Mouse (Mus musculus): Measurements from ENCODE around the gene Pde9a. TPM values are rescaled to one million over a fixed set of nuclear protein-coding genes. Genes with fewer than 3 reads are reported as not detected.
A peak's percentile ranks its signal among the peaks of the same experiment; 100 is the strongest.

Pde9a gene
- polyA plus RNA-seq, 1 experiment from 2014 or later = 44.1 TPM

DNA sequence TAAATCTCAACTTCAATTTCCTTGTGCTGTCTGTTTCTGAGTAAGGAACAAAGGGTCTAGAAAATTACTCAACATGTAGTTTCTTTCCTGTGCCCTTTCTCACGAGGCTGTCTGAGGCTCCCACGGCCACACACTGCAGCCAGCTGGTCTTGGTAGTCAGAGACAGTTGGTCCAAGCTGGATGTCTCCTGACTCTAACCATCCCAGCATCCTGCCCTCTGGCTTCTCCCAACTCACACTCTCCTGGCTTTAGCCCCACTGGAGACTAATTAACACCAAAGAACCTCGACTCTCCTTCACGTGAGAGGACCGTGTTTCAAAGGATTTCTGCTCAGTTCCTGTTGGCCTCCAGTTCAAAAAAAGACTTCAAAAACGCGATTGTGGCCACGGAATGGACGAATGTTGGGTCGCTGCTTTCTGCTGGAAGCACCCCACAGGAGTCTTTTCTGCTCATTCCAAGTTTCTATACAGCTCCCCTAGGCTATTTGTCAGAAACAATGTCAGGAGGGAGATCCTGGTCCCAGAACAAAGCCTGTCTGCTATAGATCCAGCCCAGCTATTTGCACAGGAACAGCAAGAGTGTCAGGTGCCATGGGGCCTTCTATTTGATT is 23.8 kb downstream of the Pde9a start:
- 26% methylated on average over 10 of the region's 10 CpGs for WGBS
- Histone ChIP-seq H3K27ac (ENCODE audit: low read length) (peak overlapping the region; percentile 66), H3K4me2 (replicated peaks; ENCODE audit: low read depth, low read length) (no peak overlapping the region), H3K27me3 (replicated peaks; ENCODE audit: insufficient read depth, low read length) (no peaks in the 10 kb centered on the region), H3K4me3 (ENCODE audit: low read depth, low read length) (no peak overlapping the region), H3K36me3 (ENCODE audit: insufficient read depth, low read length) (no peaks in the 10 kb centered on the region), H3K9ac (replicated peaks; ENCODE audit: low read depth) (no peak overlapping the region), H3K9me3 (ENCODE audit: low read length) (no peaks in the 10 kb centered on the region), H3K4me1 (ENCODE audit: insufficient read depth, low read depth, low read length) (peaks cover 6% of the 10 kb centered on the region; the same call in 1 of the 2 replicates)
- DNase-seq (ENCODE audit: low spot score) (peak; percentile 76), ATAC-seq (peak; percentile 86)
- TF ChIP-seq EP300 (IDR thresholded peaks at IDR 0.05) (peak; percentile 91), CTCF (IDR thresholded peaks at IDR 0.05) (peak; percentile 21; the same call in 1 of the 2 replicates)

DNA sequence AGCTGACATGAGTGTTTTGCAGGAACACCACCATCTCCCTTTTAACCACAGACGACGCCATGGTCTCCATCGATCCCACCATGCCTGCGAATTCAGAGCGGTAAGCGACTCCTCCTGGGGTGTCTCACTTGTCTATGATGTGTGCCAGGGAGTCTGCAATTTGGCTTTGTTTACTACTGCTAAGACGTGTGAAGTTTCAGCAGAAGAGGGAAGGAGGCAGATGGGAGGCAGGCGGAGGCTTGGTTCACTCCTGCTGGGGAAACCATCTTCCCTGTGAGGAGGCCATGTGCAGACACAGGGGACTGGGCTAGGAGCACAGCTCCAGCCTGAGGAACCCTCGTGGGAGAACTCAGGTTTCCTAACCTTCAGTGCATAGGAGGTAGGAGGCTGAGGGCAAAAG is 29.2 kb downstream of the Pde9a start:
- no peak overlapping the region for H3K27ac ChIP-seq (ENCODE audit: low read length)
- 71% methylated on average over 9 of the region's 9 CpGs for WGBS
- DNase-seq (ENCODE audit: low spot score) = no peak
- H3K27me3 ChIP-seq (replicated peaks; ENCODE audit: insufficient read depth, low read length) = no peaks in the 10 kb centered on the region
- ATAC-seq = no peak
- TF ChIP-seq EP300 (IDR thresholded peaks at IDR 0.05) (no peak), CTCF (IDR thresholded peaks at IDR 0.05) (no peak)
- no peaks in the 10 kb centered on the region for H3K9me3 ChIP-seq (ENCODE audit: low read length)
- H3K4me1 ChIP-seq (ENCODE audit: insufficient read depth, low read depth, low read length) = peaks cover 4% of the 10 kb centered on the region; the same call in 1 of the 2 replicates
- H3K36me3 ChIP-seq (ENCODE audit: insufficient read depth, low read length) = no peaks in the 10 kb centered on the region
- no peak overlapping the region for H3K4me2 ChIP-seq (replicated peaks; ENCODE audit: low read depth, low read length)
- no peak overlapping the region for H3K4me3 ChIP-seq (ENCODE audit: low read depth, low read length)
- no peak overlapping the region for H3K9ac ChIP-seq (replicated peaks; ENCODE audit: low read depth)

DNA sequence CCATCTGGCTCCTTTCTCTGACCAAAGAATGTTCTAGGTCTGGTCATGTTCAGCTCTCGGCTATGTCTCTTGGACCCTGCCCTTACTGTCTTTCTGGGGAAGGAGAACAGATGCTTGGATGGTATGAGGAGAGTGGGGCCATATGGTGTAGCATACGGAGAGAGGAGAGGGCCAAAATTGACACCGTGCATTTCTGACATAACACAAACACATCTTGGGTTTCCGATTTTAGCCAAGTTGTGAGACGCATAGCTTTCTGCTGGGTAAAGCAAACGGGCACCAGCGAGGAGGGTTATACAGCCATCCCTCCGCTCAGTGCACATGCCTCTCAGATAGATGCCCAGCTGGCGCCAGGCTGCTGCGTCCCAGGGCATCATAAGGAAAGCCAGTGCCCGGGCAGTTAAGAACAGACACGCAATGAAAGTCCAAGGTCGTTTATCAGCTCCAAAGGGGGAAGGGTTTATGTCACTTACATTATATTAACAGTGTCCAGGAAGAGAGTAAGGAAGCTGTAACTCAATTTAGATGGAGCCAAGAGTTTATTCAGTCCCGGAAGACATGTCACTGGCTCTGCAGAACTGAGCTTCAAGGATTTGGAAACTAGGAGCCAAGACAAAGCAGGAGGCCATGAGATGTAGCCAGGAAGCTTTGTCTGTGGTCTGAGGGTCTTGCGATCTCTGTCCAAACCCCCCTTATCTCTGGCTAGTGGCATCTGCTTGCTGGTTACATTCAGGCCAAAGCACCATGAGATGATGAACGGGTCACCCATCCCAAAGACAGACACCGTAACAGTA is 33.0 kb downstream of the Pde9a start:
- H3K4me1 ChIP-seq (ENCODE audit: insufficient read depth, low read depth, low read length) = peaks cover 4% of the 10 kb centered on the region; the same call in 1 of the 2 replicates
- H3K27ac ChIP-seq (ENCODE audit: low read length) = peak overlapping the region; percentile 51; the same call in 1 of the 2 replicates
- H3K4me3 ChIP-seq (ENCODE audit: low read depth, low read length) = no peak overlapping the region
- DNase-seq (ENCODE audit: low spot score) (peak; percentile 83), ATAC-seq (peak; percentile 80)
- H3K9ac ChIP-seq (replicated peaks; ENCODE audit: low read depth) = no peak overlapping the region
- no peaks in the 10 kb centered on the region for H3K9me3 ChIP-seq (ENCODE audit: low read length)
- TF ChIP-seq EP300 (IDR thresholded peaks at IDR 0.05) (0 out of 2 replicates have a peak, but pooled peaks have one; percentile 37), CTCF (IDR thresholded peaks at IDR 0.05) (no peak)
- H3K27me3 ChIP-seq (replicated peaks; ENCODE audit: insufficient read depth, low read length) = no peaks in the 10 kb centered on the region
- WGBS = 52% methylated on average over 17 of the region's 17 CpGs
- no peaks in the 10 kb centered on the region for H3K36me3 ChIP-seq (ENCODE audit: insufficient read depth, low read length)
- no peak overlapping the region for H3K4me2 ChIP-seq (replicated peaks; ENCODE audit: low read depth, low read length)

DNA sequence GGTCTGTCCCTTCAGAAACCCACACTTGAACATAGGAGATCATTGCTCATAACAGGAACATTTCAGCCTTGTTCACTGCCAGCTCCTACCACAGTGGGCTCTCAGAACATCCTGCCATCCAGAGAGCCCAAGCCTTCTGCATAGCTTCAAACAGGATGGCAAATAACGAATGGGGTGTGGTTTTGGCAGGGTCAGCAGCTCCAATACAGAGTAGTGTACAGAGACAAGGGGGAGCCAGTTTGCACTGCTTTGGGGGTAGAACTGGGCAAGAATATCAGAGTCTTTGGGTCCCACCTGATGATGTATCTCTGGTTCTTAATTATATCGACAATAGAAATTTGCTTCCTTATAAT is 33.6 kb downstream of the Pde9a start:
- WGBS = 54% methylated on average over 2 of the region's 2 CpGs

DNA sequence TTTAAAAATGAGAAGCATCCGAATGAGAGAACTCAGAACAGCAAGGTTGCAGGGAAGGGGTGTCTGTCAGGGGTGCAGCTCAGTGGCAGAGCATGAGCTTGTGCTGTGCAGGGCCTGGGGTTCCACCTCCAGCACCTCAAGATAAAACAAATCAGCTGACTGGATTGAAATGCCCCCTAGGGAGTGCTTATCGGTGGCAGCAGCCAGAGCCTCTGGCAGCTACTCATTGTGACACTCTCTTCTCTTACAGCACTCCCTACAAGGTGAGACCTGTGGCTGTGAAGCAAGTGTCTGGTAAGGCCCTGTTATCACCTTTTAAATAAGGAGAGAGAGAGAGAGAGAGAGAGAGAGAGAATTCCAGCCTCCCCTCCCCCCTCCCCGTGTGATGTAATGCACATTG is 34.0 kb downstream of the Pde9a start:
- H3K9ac ChIP-seq (replicated peaks; ENCODE audit: low read depth) = no peak overlapping the region
- H3K9me3 ChIP-seq (ENCODE audit: low read length) = no peaks in the 10 kb centered on the region
- no peak overlapping the region for H3K4me2 ChIP-seq (replicated peaks; ENCODE audit: low read depth, low read length)
- WGBS = 48% methylated on average over 3 of the region's 3 CpGs
- ATAC-seq (no peak), DNase-seq (ENCODE audit: low spot score) (no peak)
- no peak overlapping the region for H3K4me3 ChIP-seq (ENCODE audit: low read depth, low read length)
- TF ChIP-seq CTCF (IDR thresholded peaks at IDR 0.05) (no peak), EP300 (IDR thresholded peaks at IDR 0.05) (no peak)
- peaks cover 4% of the 10 kb centered on the region; the same call in 1 of the 2 replicates for H3K4me1 ChIP-seq (ENCODE audit: insufficient read depth, low read depth, low read length)
- H3K27ac ChIP-seq (ENCODE audit: low read length) = no peak overlapping the region
- H3K27me3 ChIP-seq (replicated peaks; ENCODE audit: insufficient read depth, low read length) = no peaks in the 10 kb centered on the region
- no peaks in the 10 kb centered on the region for H3K36me3 ChIP-seq (ENCODE audit: insufficient read depth, low read length)

More for the DNA sequence above, 33.6 kb downstream of the Pde9a start:
- TF ChIP-seq CTCF (IDR thresholded peaks at IDR 0.05) (peak; percentile 14), EP300 (IDR thresholded peaks at IDR 0.05) (no peak)
- DNase-seq (ENCODE audit: low spot score) (peak; percentile 20), ATAC-seq (peak; percentile 29; the same call in 1 of the 2 replicates)
- Histone ChIP-seq H3K9me3 (ENCODE audit: low read length) (no peaks in the 10 kb centered on the region), H3K9ac (replicated peaks; ENCODE audit: low read depth) (no peak overlapping the region), H3K27ac (ENCODE audit: low read length) (peak overlapping the region; percentile 51; the same call in 1 of the 2 replicates), H3K4me1 (ENCODE audit: insufficient read depth, low read depth, low read length) (peaks cover 4% of the 10 kb centered on the region; the same call in 1 of the 2 replicates), H3K36me3 (ENCODE audit: insufficient read depth, low read length) (no peaks in the 10 kb centered on the region), H3K4me2 (replicated peaks; ENCODE audit: low read depth, low read length) (no peak overlapping the region), H3K27me3 (replicated peaks; ENCODE audit: insufficient read depth, low read length) (no peaks in the 10 kb centered on the region), H3K4me3 (ENCODE audit: low read depth, low read length) (no peak overlapping the region)

DNA sequence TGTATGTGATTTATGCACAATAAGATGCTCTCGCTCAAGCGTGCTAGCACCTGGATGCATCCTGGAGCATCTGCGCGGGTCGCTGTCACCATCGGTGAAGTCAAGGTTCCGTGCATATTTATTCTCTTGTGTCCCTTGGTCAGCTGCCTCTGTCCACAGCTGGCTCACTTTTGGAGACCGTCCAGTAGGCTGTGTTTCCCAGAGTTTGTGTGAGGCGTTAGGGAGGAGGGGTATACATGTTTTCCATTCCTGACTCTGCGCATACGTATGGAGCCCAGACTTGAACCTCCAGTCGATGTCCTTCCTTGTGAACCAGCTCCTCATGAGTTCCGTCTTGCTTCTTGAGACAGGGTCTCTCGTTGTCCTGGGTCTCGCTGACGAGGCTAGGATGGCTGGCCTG is 34.6 kb downstream of the Pde9a start:
- Histone ChIP-seq H3K4me3 (ENCODE audit: low read depth, low read length) (no peak overlapping the region), H3K9ac (replicated peaks; ENCODE audit: low read depth) (no peak overlapping the region), H3K4me2 (replicated peaks; ENCODE audit: low read depth, low read length) (no peak overlapping the region), H3K27ac (ENCODE audit: low read length) (no peak overlapping the region), H3K9me3 (ENCODE audit: low read length) (no peaks in the 10 kb centered on the region), H3K27me3 (replicated peaks; ENCODE audit: insufficient read depth, low read length) (no peaks in the 10 kb centered on the region), H3K36me3 (ENCODE audit: insufficient read depth, low read length) (no peaks in the 10 kb centered on the region), H3K4me1 (ENCODE audit: insufficient read depth, low read depth, low read length) (peaks cover 4% of the 10 kb centered on the region; the same call in 1 of the 2 replicates)
- no peak for TF ChIP-seq EP300 (IDR thresholded peaks at IDR 0.05)
- no peak for TF ChIP-seq CTCF (IDR thresholded peaks at IDR 0.05)
- 73% methylated on average over 16 of the region's 16 CpGs for WGBS
- no peak for DNase-seq (ENCODE audit: low spot score)
- ATAC-seq = no peak

Measured in lung, postnatal 0 days (tissue).